Mouse (Mus musculus) heart, postnatal 0 days (tissue): ENCODE data around the gene Arpp21. TPM values are rescaled to one million over a fixed set of nuclear protein-coding genes. Genes with fewer than 3 reads are reported as not detected.
A peak's percentile ranks its signal among the peaks of the same experiment; 100 is the strongest.

Experiments
- ATAC-seq: fragments of 200-750 bp; cut with Nextera tagmentation; 2 replicates; pipeline ENCODE4 v1.8.0; 2017; ENCODE audit warnings: low read depth, moderate number of reproducible peaks, moderate library complexity; ENCODE audit not compliant: insufficient read depth
- DNase-seq: peaks from one replicate; pipeline ENCODE4 v3.0.0-alpha.2; 2016; ENCODE audit warnings: low spot score
- H3K27ac ChIP-seq: fragments of 300-500 bp; sonication (generic); 2 replicates; pipeline ENCODE4 v1.5.1; 2014; ENCODE audit warnings: low read depth, mild to moderate bottlenecking
- H3K27me3 ChIP-seq: fragments of 300-500 bp; sonication (generic); 2 replicates; pipeline ENCODE4 v1.6.1; 2014; ENCODE audit warnings: low read length, mixed read lengths; ENCODE audit not compliant: control insufficient read depth, insufficient read depth
- H3K36me3 ChIP-seq: fragments of 300-500 bp; sonication (generic); replicated peaks from 2 replicates; pipeline ENCODE4 v1.6.1; 2014; ENCODE audit warnings: low read length, mixed read lengths; ENCODE audit not compliant: control insufficient read depth, insufficient read depth
- H3K4me1 ChIP-seq: fragments of 300-500 bp; sonication (generic); 2 replicates; pipeline ENCODE4 v1.6.1; 2014; ENCODE audit warnings: antibody characterized with exemption; ENCODE audit not compliant: control insufficient read depth, insufficient read depth
- H3K4me2 ChIP-seq: fragments of 300-500 bp; sonication (generic); 2 replicates; pipeline ENCODE4 v1.6.1; 2014; ENCODE audit warnings: low read depth, mild to moderate bottlenecking, low read length, moderate library complexity
- H3K4me3 ChIP-seq: fragments of 300-500 bp; sonication (generic); 2 replicates; pipeline ENCODE4 v1.5.1; 2014; ENCODE audit warnings: low read depth, low read length
- H3K9ac ChIP-seq: fragments of 300-500 bp; sonication (generic); replicated peaks from 2 replicates; pipeline ENCODE4 v1.6.1; 2014; ENCODE audit warnings: low read depth, low read length, mixed read lengths
- H3K9me3 ChIP-seq: fragments of 300-500 bp; sonication (generic); replicated peaks from 2 replicates; pipeline ENCODE4 v1.6.1; 2016; ENCODE audit warnings: low read length; ENCODE audit not compliant: control insufficient read depth
- CTCF ChIP-seq: IDR thresholded peaks from 2 replicates; pipeline ENCODE4 v1.5.1; 2016; ENCODE audit warnings: antibody characterized with exemption, control low read depth, low read depth
- EP300 ChIP-seq: IDR thresholded peaks from 2 replicates; pipeline ENCODE4 v1.6.1; 2016; ENCODE audit warnings: antibody characterized with exemption, low read depth
- WGBS: fragments of 180-500 bp; shearing (Covaris S2); extraction: QIAGEN DNeasy Blood & Tissue Kit; methylation state at CpG from one replicate; pipeline ENCODE4 v1.1.7; 2014; 5-methylcytosine and 5-hydroxymethylcytosine counted together
- polyA plus RNA-seq: library from polyadenylated mRNA; unstranded; fragments of >200 nt; fragmentation: Nextera tagmentation; extraction: Ambion mirVana; gene quantifications from 2 replicates; pipeline ENCODE4 v1.2.1, GENCODE M21; 2015
- total RNA-seq: library from RNA; depleted of rRNA; stranded (reverse); fragments of >200 nt; gene quantifications from 2 replicates; pipeline ENCODE4 v1.2.3, GENCODE M21; 2014; ENCODE audit warnings: low replicate concordance

Arpp21 gene
- total and polyA plus RNA-seq, 2 experiments from 2014 or later, result 0.99 to 2.7 TPM

- ATAC-seq (no peak), DNase-seq (no peak)
- Histone ChIP-seq H3K4me3 (peak overlapping the region; percentile 10; the same call in 1 of the 2 replicates), H3K4me1 (no peaks in the 10 kb centered on the region), H3K36me3 (no peaks in the 10 kb centered on the region), H3K4me2 (no peak overlapping the region), H3K9ac (no peak overlapping the region), H3K27ac (peak overlapping the region; percentile 25; the same call in 1 of the 2 replicates), H3K9me3 (no peaks in the 10 kb centered on the region), H3K27me3 (no peaks in the 10 kb centered on the region)
- no peak for TF ChIP-seq EP300
- TF ChIP-seq CTCF, result no peak
- 85% methylated on average over 4 of the region's 4 CpGs for WGBS
These were observed 18.6 kb downstream of the Arpp21 start for GRCm38 (mm10) chr9:112217161-112217560.

DNA sequence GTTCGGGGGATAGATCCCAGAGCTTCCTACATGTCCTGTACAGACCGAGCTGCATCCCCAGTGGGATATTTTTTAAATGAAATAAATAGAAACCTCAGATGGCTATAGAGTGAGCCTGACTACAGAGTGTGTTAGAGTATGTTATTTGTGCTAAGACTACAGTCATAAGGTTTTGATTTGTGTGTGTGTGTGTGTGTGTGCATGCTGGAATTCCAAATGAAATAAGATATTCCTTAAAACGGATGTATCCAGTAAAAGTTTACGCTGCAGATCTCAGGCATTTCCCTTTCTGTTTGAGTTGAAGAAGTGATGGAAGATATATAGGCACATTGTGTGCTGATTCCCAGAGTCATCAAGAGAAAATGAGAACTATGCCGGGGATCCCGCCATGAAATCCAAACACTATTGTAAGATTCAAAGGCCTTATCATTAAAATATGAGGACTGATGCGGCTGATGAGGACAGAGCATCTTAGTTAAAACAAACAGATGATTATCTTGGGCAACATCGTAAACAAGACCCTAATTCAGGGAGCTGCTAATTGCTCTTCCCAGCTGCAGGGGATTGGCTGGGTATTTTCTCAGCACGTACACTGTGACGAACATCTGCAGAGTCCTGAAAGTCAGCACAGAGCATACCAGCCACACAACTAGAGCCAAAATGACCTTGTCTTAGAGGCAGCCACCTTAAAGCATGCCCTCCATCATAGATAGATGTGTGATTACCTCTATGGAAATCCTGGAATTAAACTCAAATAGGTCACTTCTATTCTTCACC is 20.5 kb downstream of the Arpp21 start:
- peak overlapping the region; percentile 5; the same call in 1 of the 2 replicates for H3K4me2 ChIP-seq
- H3K9ac ChIP-seq, result no peak overlapping the region
- ATAC-seq (no peak), DNase-seq (no peak)
- H3K9me3 ChIP-seq, result no peaks in the 10 kb centered on the region
- no peaks in the 10 kb centered on the region for H3K36me3 ChIP-seq
- H3K4me1 ChIP-seq, result no peaks in the 10 kb centered on the region
- no peak overlapping the region for H3K27ac ChIP-seq
- H3K4me3 ChIP-seq, result peak overlapping the region; percentile 10; the same call in 1 of the 2 replicates
- WGBS, result 74% methylated on average over 10 of the region's 10 CpGs
- no peak for TF ChIP-seq CTCF
- no peak for TF ChIP-seq EP300
- H3K27me3 ChIP-seq, result no peaks in the 10 kb centered on the region

- 60% methylated on average over 10 of the region's 10 CpGs for whole genome bisulfite sequencing
- DNase-seq (no peak), ATAC-seq (no peak)
- no peak overlapping the region for H3K27ac ChIP-seq
- H3K4me2 ChIP-seq, result no peak overlapping the region; the same call in 1 of the 2 replicates
- no peaks in the 10 kb centered on the region for H3K4me1 ChIP-seq
- no peaks in the 10 kb centered on the region for H3K9me3 ChIP-seq
- no peaks in the 10 kb centered on the region for H3K27me3 ChIP-seq
- no peak overlapping the region; the same call in 1 of the 2 replicates for H3K4me3 ChIP-seq
- H3K36me3 ChIP-seq, result no peaks in the 10 kb centered on the region
- no peak overlapping the region for H3K9ac ChIP-seq
- peak; percentile 35 for TF ChIP-seq CTCF
- no peak for TF ChIP-seq EP300
These were observed 22.1 kb downstream of the Arpp21 start for GRCm38 (mm10) chr9:112213411-112214255.

- H3K4me2 ChIP-seq, result no peak overlapping the region
- H3K9me3 ChIP-seq, result no peaks in the 10 kb centered on the region
- TF ChIP-seq EP300 (no peak), CTCF (no peak)
- H3K9ac ChIP-seq, result no peak overlapping the region
- no peak overlapping the region for H3K27ac ChIP-seq
- ATAC-seq (no peak), DNase-seq (no peak)
- 67% methylated on average over 3 of the region's 3 CpGs for WGBS
- H3K36me3 ChIP-seq, result no peaks in the 10 kb centered on the region
- H3K4me1 ChIP-seq, result no peaks in the 10 kb centered on the region
- H3K27me3 ChIP-seq, result no peaks in the 10 kb centered on the region
- H3K4me3 ChIP-seq, result no peak overlapping the region
These were observed 25.9 kb downstream of the Arpp21 start for GRCm38 (mm10) chr9:112209803-112210202.

GRCm38 (mm10) chr9:112207767-112208166 is 28.0 kb downstream of the Arpp21 start:
- no peaks in the 10 kb centered on the region for H3K9me3 ChIP-seq
- H3K4me3 ChIP-seq, result no peak overlapping the region
- H3K4me1 ChIP-seq, result no peaks in the 10 kb centered on the region
- no peak overlapping the region for H3K4me2 ChIP-seq
- 12% methylated on average over 4 of the region's 4 CpGs for WGBS
- ATAC-seq (peak; percentile 89), DNase-seq (peak; percentile 43)
- H3K27ac ChIP-seq, result 0 out of 2 replicates have a peak overlapping the region, but pooled peaks have one; percentile 8
- no peaks in the 10 kb centered on the region for H3K36me3 ChIP-seq
- H3K9ac ChIP-seq, result no peak overlapping the region
- no peaks in the 10 kb centered on the region for H3K27me3 ChIP-seq
- no peak for TF ChIP-seq EP300
